Mouse (Mus musculus): ENCODE measurements around the gene Atoh8. TPM values are rescaled to one million over a fixed set of nuclear protein-coding genes. Genes with fewer than 3 reads are reported as not detected.

Atoh8 gene
- polyA plus RNA-seq, 1 experiment from 2014 or later, result 15.7 TPM

GRCm38 (mm10) chr6:72270258-72270657, 34.9 kb upstream of the Atoh8 start:
- H3K27ac ChIP-seq, result no peak overlapping the region
- peaks cover 5% of the 10 kb centered on the region; the same call in 1 of the 2 replicates for H3K27me3 ChIP-seq (ENCODE audit: insufficient read depth, poor library complexity, severe bottlenecking)
- no peak overlapping the region for H3K4me3 ChIP-seq
- 84% methylated on average over 5 of the region's 5 CpGs for WGBS
- H3K4me1 ChIP-seq, result peaks cover 35% of the 10 kb centered on the region
- DNase-seq (ENCODE audit: low spot score), result no peak
- no peaks in the 10 kb centered on the region for H3K36me3 ChIP-seq
- no peaks in the 10 kb centered on the region for H3K9me3 ChIP-seq

- no peak for DNase-seq (ENCODE audit: low spot score)
- Histone ChIP-seq H3K27me3 (ENCODE audit: insufficient read depth, poor library complexity, severe bottlenecking) (peaks cover 5% of the 10 kb centered on the region; the same call in 1 of the 2 replicates), H3K4me3 (no peak overlapping the region), H3K27ac (no peak overlapping the region; the same call in 1 of the 2 replicates), H3K4me1 (peaks cover 31% of the 10 kb centered on the region), H3K9me3 (no peaks in the 10 kb centered on the region), H3K36me3 (no peaks in the 10 kb centered on the region)
- 83% methylated on average over 9 of the region's 9 CpGs for WGBS
Measured at GRCm38 (mm10) chr6:72268149-72268847, 32.9 kb upstream of the Atoh8 start.

DNA sequence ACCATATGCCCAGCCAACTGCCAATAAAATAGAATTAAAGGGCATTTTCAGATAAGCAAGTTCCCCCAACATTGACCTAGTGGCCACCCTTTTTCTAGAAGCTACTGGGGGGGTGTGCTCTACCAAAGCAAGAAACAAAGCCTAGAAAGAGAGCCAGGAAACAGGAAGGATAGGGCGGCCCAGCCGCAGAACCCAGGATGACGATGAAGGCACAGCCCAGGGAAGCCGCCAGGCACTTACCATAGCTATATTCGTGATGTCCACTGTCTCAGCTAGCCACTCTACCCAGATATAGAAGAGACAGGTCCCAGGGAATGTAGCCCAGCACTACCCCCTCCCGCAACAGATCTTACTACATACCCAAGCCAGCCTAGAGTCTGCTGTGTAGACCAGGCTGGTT, 30.3 kb upstream of the Atoh8 start:
- Histone ChIP-seq H3K4me1 (peaks cover 13% of the 10 kb centered on the region; the same call in 1 of the 2 replicates), H3K4me3 (no peak overlapping the region), H3K27ac (no peak overlapping the region), H3K36me3 (no peaks in the 10 kb centered on the region), H3K27me3 (ENCODE audit: insufficient read depth, poor library complexity, severe bottlenecking) (peaks cover 7% of the 10 kb centered on the region; the same call in 1 of the 2 replicates), H3K9me3 (no peaks in the 10 kb centered on the region)
- WGBS, result 66% methylated on average over 6 of the region's 6 CpGs
- DNase-seq (ENCODE audit: low spot score), result no peak

DNA sequence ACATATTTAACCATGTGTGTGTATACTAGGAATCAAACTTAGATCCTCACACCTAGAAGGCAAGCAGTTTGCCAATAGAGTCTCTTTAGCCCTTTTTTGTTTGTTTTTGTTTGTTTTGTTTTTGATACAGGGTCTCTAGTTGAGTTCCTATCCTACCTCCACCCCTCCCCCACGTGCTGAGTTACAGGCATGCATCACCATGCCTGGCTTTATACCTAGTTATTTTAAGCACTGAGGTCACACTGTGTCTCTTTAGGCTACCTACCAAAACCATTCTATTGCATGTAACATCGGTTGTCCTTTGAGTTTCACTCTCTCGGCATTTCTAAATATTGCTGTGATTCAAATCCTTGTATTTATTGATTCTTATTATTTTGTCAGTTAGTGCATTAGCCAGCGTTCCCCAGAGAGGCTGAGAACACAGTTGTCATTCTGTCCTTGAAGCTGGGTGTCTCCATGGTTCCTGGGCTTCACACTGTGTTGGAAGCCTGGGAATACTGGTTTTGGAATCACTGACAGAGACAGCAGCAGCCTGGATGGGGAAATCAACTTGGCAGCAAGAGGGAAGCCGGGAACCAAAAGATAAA, 28.4 kb upstream of the Atoh8 start:
- Histone ChIP-seq H3K27ac (peak overlapping the region; percentile 74; the same call in 1 of the 2 replicates), H3K4me1 (peaks cover 22% of the 10 kb centered on the region), H3K4me3 (peak overlapping the region; percentile 12; the same call in 1 of the 2 replicates), H3K9me3 (no peaks in the 10 kb centered on the region), H3K27me3 (ENCODE audit: insufficient read depth, poor library complexity, severe bottlenecking) (peaks cover 13% of the 10 kb centered on the region; the same call in 1 of the 2 replicates), H3K36me3 (no peaks in the 10 kb centered on the region)
- DNase-seq (ENCODE audit: low spot score), result no peak
- 48% methylated on average over 5 of the region's 5 CpGs for WGBS

GRCm38 (mm10) chr6:72261683-72262320, 26.4 kb upstream of the Atoh8 start:
- H3K27ac ChIP-seq, result 0 out of 2 replicates have a peak overlapping the region, but pooled peaks have one; percentile 30
- H3K27me3 ChIP-seq (ENCODE audit: insufficient read depth, poor library complexity, severe bottlenecking), result peaks cover 13% of the 10 kb centered on the region; the same call in 1 of the 2 replicates
- no peak for DNase-seq (ENCODE audit: low spot score)
- 78% methylated on average over 12 of the region's 12 CpGs for WGBS
- no peaks in the 10 kb centered on the region for H3K9me3 ChIP-seq
- H3K36me3 ChIP-seq, result no peaks in the 10 kb centered on the region
- peaks cover 22% of the 10 kb centered on the region for H3K4me1 ChIP-seq
- no peak overlapping the region for H3K4me3 ChIP-seq

GRCm38 (mm10) chr6:72260981-72261682, 25.8 kb upstream of the Atoh8 start:
- Histone ChIP-seq H3K4me3 (peak overlapping the region; percentile 15; the same call in 1 of the 2 replicates), H3K4me1 (peaks cover 22% of the 10 kb centered on the region), H3K9me3 (no peaks in the 10 kb centered on the region), H3K36me3 (no peaks in the 10 kb centered on the region), H3K27me3 (ENCODE audit: insufficient read depth, poor library complexity, severe bottlenecking) (peaks cover 8% of the 10 kb centered on the region; the same call in 1 of the 2 replicates), H3K27ac (peak overlapping the region; percentile 31)
- 26% methylated on average over 19 of the region's 19 CpGs for WGBS
- DNase-seq (ENCODE audit: low spot score), result peak; percentile 96

DNA sequence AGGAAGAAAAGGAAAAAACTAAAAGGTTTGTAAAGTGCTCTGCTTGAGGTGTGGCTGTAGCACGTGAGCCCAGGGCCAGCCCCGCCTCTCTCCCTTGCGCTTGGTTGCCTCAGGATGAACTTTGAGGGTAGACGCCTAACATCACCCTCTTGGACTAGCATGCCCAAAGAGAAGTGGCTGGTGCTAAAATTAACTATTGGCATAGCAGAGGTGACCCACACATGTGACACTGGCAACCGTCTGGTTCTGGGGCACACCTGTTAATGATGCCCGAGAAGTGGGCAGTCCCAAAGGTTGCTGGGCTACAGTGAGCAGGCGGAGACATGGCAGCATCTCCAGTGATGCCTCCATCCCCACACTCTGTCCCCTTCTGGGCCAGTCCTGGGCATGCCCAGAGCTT, 24.1 kb upstream of the Atoh8 start:
- Histone ChIP-seq H3K4me3 (no peak overlapping the region), H3K36me3 (no peaks in the 10 kb centered on the region), H3K4me1 (peaks cover 25% of the 10 kb centered on the region), H3K9me3 (no peaks in the 10 kb centered on the region), H3K27me3 (ENCODE audit: insufficient read depth, poor library complexity, severe bottlenecking) (peaks cover 8% of the 10 kb centered on the region; the same call in 1 of the 2 replicates), H3K27ac (peak overlapping the region; percentile 52; the same call in 1 of the 2 replicates)
- WGBS, result 70% methylated on average over 7 of the region's 7 CpGs
- DNase-seq (ENCODE audit: low spot score), result no peak

DNA sequence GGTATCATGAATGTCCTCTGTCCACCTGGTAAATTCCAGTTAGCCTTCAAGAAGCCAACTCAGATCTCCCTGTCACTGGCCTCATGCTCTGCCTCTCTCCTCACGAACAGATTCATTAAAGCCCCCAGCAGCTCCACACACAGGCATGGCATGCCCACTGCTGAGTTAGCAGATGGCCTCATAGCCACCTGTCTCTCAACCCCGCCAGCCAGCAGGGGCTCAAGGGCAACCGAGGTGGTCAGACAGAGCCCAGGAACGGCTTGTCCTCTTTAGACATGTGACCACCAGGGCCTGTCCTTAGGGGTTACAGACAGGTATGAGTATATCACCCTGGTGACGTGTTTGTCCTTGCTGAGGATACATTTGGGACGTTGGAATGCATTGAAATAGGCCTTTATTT, 19.9 kb upstream of the Atoh8 start:
- Histone ChIP-seq H3K27me3 (ENCODE audit: insufficient read depth, poor library complexity, severe bottlenecking) (0 out of 2 replicates have a peak, but pooled peaks cover 4% of the 10 kb centered on the region), H3K36me3 (no peaks in the 10 kb centered on the region), H3K9me3 (no peaks in the 10 kb centered on the region), H3K4me3 (no peak overlapping the region), H3K4me1 (peaks cover 31% of the 10 kb centered on the region), H3K27ac (peak overlapping the region; percentile 73; the same call in 1 of the 2 replicates)
- 62% methylated on average over 6 of the region's 6 CpGs for WGBS
- no peak for DNase-seq (ENCODE audit: low spot score)

DNA sequence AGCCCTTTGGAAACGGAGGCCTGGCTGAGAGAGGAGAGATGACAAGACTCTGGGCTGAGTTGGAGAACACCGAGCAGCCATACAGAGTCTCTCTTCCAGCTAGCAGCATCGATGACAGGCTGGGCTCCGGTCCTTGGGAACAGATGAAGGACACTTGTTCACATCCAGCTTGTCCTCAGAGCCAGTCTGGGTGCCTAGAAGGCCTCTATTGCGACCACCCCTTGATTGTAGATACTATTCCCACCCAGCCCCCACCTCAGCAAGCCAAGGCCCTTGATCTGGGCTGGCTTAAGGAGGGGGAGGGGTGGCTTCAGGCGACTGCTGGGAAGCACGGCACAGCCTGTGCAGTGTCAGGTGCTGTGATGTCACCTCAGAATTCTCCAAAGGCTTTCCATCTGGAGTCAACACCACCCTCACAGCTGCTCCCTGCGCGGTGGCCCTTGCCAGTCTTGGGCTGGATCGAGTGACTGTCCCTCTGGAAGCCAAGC, 19.3 kb upstream of the Atoh8 start:
- Histone ChIP-seq H3K9me3 (no peaks in the 10 kb centered on the region), H3K4me3 (no peak overlapping the region), H3K4me1 (peaks cover 26% of the 10 kb centered on the region), H3K36me3 (no peaks in the 10 kb centered on the region), H3K27ac (peak overlapping the region; percentile 73; the same call in 1 of the 2 replicates), H3K27me3 (ENCODE audit: insufficient read depth, poor library complexity, severe bottlenecking) (no peaks in the 10 kb centered on the region)
- no peak for DNase-seq (ENCODE audit: low spot score)
- 36% methylated on average over 10 of the region's 10 CpGs for WGBS

- Histone ChIP-seq H3K27ac (peak overlapping the region; percentile 73; the same call in 1 of the 2 replicates), H3K4me1 (peaks cover 24% of the 10 kb centered on the region), H3K4me3 (no peak overlapping the region), H3K36me3 (no peaks in the 10 kb centered on the region), H3K27me3 (ENCODE audit: insufficient read depth, poor library complexity, severe bottlenecking) (no peaks in the 10 kb centered on the region), H3K9me3 (no peaks in the 10 kb centered on the region)
- DNase-seq (ENCODE audit: low spot score), result no peak
- WGBS, result 86% methylated on average over 4 of the region's 4 CpGs
Measured at GRCm38 (mm10) chr6:72253911-72254587, 18.7 kb upstream of the Atoh8 start.

GRCm38 (mm10) chr6:72253168-72253567, 17.8 kb upstream of the Atoh8 start:
- no peak overlapping the region for H3K27ac ChIP-seq
- no peak for DNase-seq (ENCODE audit: low spot score)
- WGBS, result 68% methylated on average over 4 of the region's 4 CpGs

GRCm38 (mm10) chr6:72252433-72252832, 17.1 kb upstream of the Atoh8 start:
- DNase-seq (ENCODE audit: low spot score), result no peak
- Histone ChIP-seq H3K4me3 (no peak overlapping the region), H3K9me3 (no peaks in the 10 kb centered on the region), H3K27ac (no peak overlapping the region), H3K4me1 (peaks cover 29% of the 10 kb centered on the region), H3K27me3 (ENCODE audit: insufficient read depth, poor library complexity, severe bottlenecking) (no peaks in the 10 kb centered on the region), H3K36me3 (no peaks in the 10 kb centered on the region)
- 93% methylated on average over 1 of the region's 1 CpGs for WGBS

More at GRCm38 (mm10) chr6:72253168-72253567, 17.8 kb upstream of the Atoh8 start:
- Histone ChIP-seq H3K4me1 (peaks cover 24% of the 10 kb centered on the region), H3K9me3 (no peaks in the 10 kb centered on the region), H3K36me3 (no peaks in the 10 kb centered on the region), H3K27me3 (ENCODE audit: insufficient read depth, poor library complexity, severe bottlenecking) (no peaks in the 10 kb centered on the region), H3K4me3 (no peak overlapping the region)

Data from heart, embryonic 10.5 days (tissue).